Mouse (Mus musculus) testis, adult 10 weeks (tissue): ENCODE results near the gene Prmt3. TPM values are rescaled to one million over a fixed set of nuclear protein-coding genes. Genes with fewer than 3 reads are reported as not detected.

Experiments used
- polyA plus RNA-seq: library from polyadenylated mRNA; stranded (reverse); fragments of 350-450 nt; fragmentation: Illumina TruSeq; extraction: RNeasy Lipid Tissue Mini Kit (QIAGEN cat#74804); gene quantifications from one replicate; pipeline ENCODE4 v1.2.3, GENCODE M21; 2014; ENCODE audit warnings: low read depth, low replicate concordance

The Prmt3 gene
- polyA plus RNA-seq = 7.7 TPM

DNA sequence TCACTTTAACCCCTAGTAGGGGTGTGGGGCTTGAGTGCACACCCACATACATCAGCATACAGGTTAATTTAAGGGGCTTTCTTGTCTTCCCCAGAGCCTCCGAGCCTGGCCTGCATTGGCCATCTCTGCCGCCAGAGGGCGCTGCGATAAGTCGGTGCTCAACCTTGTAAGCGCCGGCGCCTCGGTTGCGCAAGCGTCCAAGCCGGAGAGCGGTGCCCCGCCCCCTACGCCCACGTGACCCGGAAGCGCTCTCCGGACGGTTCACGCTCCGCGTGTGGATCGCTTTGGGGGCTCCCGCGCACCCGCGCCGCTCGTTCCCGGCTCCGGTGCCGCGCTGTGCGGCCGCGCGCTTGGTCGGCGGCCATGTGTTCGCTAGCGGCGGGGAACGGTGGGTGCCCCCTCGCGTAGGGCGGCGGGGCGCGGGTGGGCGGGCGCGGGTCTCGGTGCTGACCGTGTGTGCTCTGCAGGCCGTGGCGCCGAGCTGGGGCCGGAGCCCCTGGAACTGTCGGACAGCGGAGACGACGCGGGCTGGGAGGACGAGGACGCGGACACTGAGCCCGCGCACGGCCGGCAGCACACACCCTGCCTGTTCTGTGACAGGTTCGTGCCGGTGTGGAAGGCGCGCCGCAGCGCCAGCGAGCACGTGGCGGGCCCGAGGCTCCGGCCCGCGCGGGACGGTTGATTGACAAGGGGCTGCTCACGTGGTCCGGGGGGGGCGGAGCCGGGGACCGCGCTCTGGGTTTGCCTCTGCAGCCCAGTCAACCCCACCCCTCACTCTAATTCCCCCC, at the start of gene Prmt3:
Gene Prmt3 (plus strand): TSS at position 233 of the 788 bp plus-strand sequence.

DNA sequence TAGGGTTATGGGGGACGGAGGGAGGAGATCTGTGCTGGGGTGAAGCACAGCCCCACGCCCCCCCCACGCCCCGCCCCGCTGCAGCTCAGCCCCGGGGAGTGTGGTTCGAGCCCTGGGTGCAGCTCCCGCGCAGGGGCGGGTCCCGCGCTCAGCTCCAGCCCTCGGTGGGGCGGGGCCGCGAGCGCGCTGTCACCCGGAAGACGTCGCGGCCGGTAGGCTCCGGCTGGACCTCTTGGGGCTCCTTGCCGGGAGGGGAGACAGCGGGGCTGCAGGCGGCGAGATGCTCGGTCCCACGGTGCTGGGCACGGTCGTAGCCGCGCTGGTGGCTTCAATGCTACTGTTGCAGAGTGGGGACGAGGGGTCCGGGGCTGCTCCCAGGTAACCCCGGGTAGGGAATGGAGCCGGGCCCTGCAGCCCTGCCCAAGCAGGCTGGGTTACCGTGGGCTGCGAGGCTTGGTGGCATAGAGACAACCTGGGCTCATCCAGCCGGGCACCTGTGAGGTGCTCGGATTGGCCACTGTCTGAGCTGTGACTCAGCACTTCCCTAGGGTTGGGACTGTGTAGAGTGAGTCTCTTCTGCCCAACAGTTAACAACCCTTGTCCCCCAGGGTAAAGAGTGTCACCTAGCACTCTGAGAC, 19.1 kb upstream of the Prmt3 start, which contains the start of gene Htatip2:
Gene Htatip2 (plus strand): TSS at position 182 of the 638 bp plus-strand sequence.

Other genes with a start within 250 kb of the Prmt3 start
- gene Dbx1, start 141.5 kb upstream of the Prmt3 start, polyA plus RNA-seq = not detected
- gene Htatip2, start 19.2 kb upstream of the Prmt3 start, polyA plus RNA-seq = 16.6 TPM
- gene Slc6a5, start 131.8 kb downstream of the Prmt3 start, polyA plus RNA-seq = not detected
- 0.18 TPM for gene Nell1, start 196.5 kb downstream of the Prmt3 start, polyA plus RNA-seq